Comparison of ENCODE assay signal across 11 mouse cellular contexts in the genomic region with DNA sequence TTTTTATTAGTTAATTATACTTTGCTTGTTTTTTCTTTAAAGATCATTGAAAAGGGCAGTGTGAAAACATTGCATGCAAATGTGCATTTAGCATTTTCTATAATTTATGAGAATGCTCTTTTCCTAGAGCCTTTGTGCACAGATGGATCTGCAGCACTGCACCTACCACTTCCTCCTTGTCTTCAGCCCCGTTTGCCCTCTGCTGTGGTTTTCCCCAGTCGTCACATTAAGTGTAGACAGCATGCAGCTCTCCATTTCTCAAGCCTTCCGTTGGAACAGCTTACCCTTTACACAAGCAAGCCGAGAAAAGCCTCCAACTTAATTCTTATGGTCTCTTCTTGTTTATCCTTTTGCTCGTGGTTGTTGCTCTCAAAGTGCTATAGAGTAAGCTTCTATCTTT.
A peak's percentile ranks its signal among the peaks of the same experiment; 100 is the strongest.
DNase-seq lines count a peak whose midpoint lies in the region; ATAC-seq and TF ChIP-seq lines count a peak whose summit lies in the region.
"Had no signal": no experiment of that assay in that cellular context is flagged by ENCODE, and none has a peak within 500 bp of the region (broad histone marks: within the 10 kb centered on the region; RNA-seq: fewer than 3 reads in every experiment).

No protein-coding gene starts in this region.

- H3K27me3 ChIP-seq in heart, embryonic 16.5 days (ENCODE audit: control insufficient read depth, insufficient read depth, low read length): no peaks in the 10 kb centered on the region
- no peaks in the 10 kb centered on the region for H3K27me3 ChIP-seq in heart, embryonic 11.5 days (ENCODE audit: control insufficient read depth, insufficient read depth, low read length)
- no peaks in the 10 kb centered on the region for H3K27me3 ChIP-seq in myocyte (ENCODE audit: control insufficient read depth, insufficient read depth, insufficient read length)
- H3K27me3 ChIP-seq: Patski; stomach, embryonic 15.5 days had no signal

- H3K9ac ChIP-seq in heart, embryonic 16.5 days (ENCODE audit: low read length): no peak overlapping the region
- H3K9ac ChIP-seq in heart, embryonic 11.5 days (ENCODE audit: low read depth, low read length): no peak overlapping the region
- H3K9ac ChIP-seq: stomach, embryonic 15.5 days had no signal

- H3K4me1 ChIP-seq in heart, embryonic 16.5 days (ENCODE audit: control insufficient read depth, insufficient read depth, low read length): peaks cover 15% of the 10 kb centered on the region
- peaks cover 10% of the 10 kb centered on the region; the same call in 1 of the 2 replicates for H3K4me1 ChIP-seq in heart, embryonic 11.5 days (ENCODE audit: control insufficient read depth, insufficient read depth, low read length)
- H3K4me1 ChIP-seq: stomach, embryonic 15.5 days had no signal

- no peaks in the 10 kb centered on the region for H3K36me3 ChIP-seq in heart, embryonic 16.5 days (ENCODE audit: control insufficient read depth, insufficient read depth)
- no peaks in the 10 kb centered on the region for H3K36me3 ChIP-seq in heart, embryonic 11.5 days (ENCODE audit: control insufficient read depth, insufficient read depth, low read length)
- peaks cover 18% of the 10 kb centered on the region for H3K36me3 ChIP-seq in myocyte (ENCODE audit: control insufficient read depth, insufficient read depth)

- whole genome bisulfite sequencing in heart, embryonic 16.5 days: 33% methylated on average over 5 of the region's 5 CpGs
- 45% methylated on average over 5 of the region's 5 CpGs for WGBS in heart, embryonic 11.5 days (ENCODE audit: insufficient replicate concordance)

- DNase-seq in 416B (ENCODE audit: low read depth): peak; percentile 82
- peak; percentile 14 for DNase-seq in adipocyte (ENCODE audit: low spot score)
- DNase-seq in kidney, postnatal 36 days: no peak
- DNase-seq in urinary bladder, adult 18-20 months (ENCODE audit: low spot score in 2 of 2): no peak
- no peak for DNase-seq in kidney, postnatal 14 days
- DNase-seq: cerebellum, postnatal 36 days had no signal

- H3K4me3 ChIP-seq in heart, embryonic 16.5 days (ENCODE audit: low read length): no peak overlapping the region
- no peak overlapping the region for H3K4me3 ChIP-seq in heart, embryonic 11.5 days (ENCODE audit: low read depth, low read length)
- H3K4me3 ChIP-seq in myocyte: no peak overlapping the region
- H3K4me3 ChIP-seq: stomach, embryonic 15.5 days had no signal

- no peak overlapping the region for H3ac ChIP-seq in myocyte (ENCODE audit: control insufficient read depth, insufficient read length)

- H3K79me2 ChIP-seq in myocyte (ENCODE audit: control insufficient read depth, insufficient read depth): peaks cover 41% of the 10 kb centered on the region

- no peak overlapping the region for H3K4me2 ChIP-seq in heart, embryonic 16.5 days (ENCODE audit: low read depth, low read length)
- H3K4me2 ChIP-seq in heart, embryonic 11.5 days: no peak overlapping the region
- peak overlapping the region; percentile 37 for H3K4me2 ChIP-seq in myocyte (ENCODE audit: low read depth)
- H3K4me2 ChIP-seq: stomach, embryonic 15.5 days had no signal

- H3K27ac ChIP-seq in heart, embryonic 16.5 days (ENCODE audit: low read length): peak overlapping the region; percentile 30
- H3K27ac ChIP-seq in heart, embryonic 11.5 days (ENCODE audit: low read depth, low read length): no peak overlapping the region

- no peak for TF ChIP-seq POLR2A in myocyte (IDR thresholded peaks at IDR 0.05; ENCODE audit: insufficient read length, low read depth)

- H3K9me3 ChIP-seq in heart, embryonic 16.5 days (replicated peaks; ENCODE audit: control insufficient read depth, low read length): no peaks in the 10 kb centered on the region
- H3K9me3 ChIP-seq in heart, embryonic 11.5 days (replicated peaks; ENCODE audit: control insufficient read depth, low read length): no peaks in the 10 kb centered on the region
- H3K9me3 ChIP-seq: stomach, embryonic 15.5 days had no signal

- no peak for ATAC-seq in heart, embryonic 16.5 days (replicated peaks; ENCODE audit: extremely low read depth, insufficient read depth, low FRiP score)
- no peak for ATAC-seq in heart, embryonic 11.5 days (replicated peaks; ENCODE audit: insufficient number of reproducible peaks, low FRiP score, low TSS enrichment)
- ATAC-seq: Patski had no signal

TF ChIP-seq in myocyte, 11 proteins besides CTCF, POLR2A, EP300 and RAD21:
- no peak for TF ChIP-seq REST (IDR thresholded peaks at IDR 0.05; ENCODE audit: insufficient read depth, insufficient read length)
- no peak for TF ChIP-seq TCF12 (IDR thresholded peaks at IDR 0.05; ENCODE audit: insufficient read depth, poor library complexity, severe bottlenecking)
- no peak for TF ChIP-seq MAX (IDR thresholded peaks at IDR 0.05; ENCODE audit: low read depth)
- no peak for TF ChIP-seq POLR2AphosphoS2 (IDR thresholded peaks at IDR 0.05; ENCODE audit: insufficient read length, low read depth)
- TF ChIP-seq MYOG (IDR thresholded peaks at IDR 0.05; ENCODE audit: control insufficient read depth in 1 of 3, insufficient read depth in 1 of 3, insufficient read length in 2 of 3, low read depth in 2 of 3): no peak
- no peak for TF ChIP-seq E2F4 (IDR thresholded peaks at IDR 0.05; ENCODE audit: insufficient read depth)

Comparison
In these comparisons a context has a peak if more than half of its experiments do, and no peak if none do; other contexts are left out.
1. DNase-seq: peak in 416B (single experiment) and adipocyte (single experiment); none in kidney, postnatal 36 days (0 of 2), urinary bladder, adult 18-20 months (0 of 2) and kidney, postnatal 14 days (single experiment).